32 mouse cellular contexts compared by ENCODE assay signal in genomic region chr7:100104677-100105076, GRCm38 (mm10). TPM values are rescaled to one million over a fixed set of nuclear protein-coding genes. Genes with fewer than 3 reads are reported as not detected.
"Had no signal": no experiment of that assay in that cellular context is flagged by ENCODE, and none has a peak within 500 bp of the region (broad histone marks: within the 10 kb centered on the region; RNA-seq: fewer than 3 reads in every experiment).

No protein-coding gene starts in this region.

- H3K4me1 ChIP-seq: limb, embryonic 10.5 days; limb, embryonic 12.5 days; limb, embryonic 13.5 days; limb, embryonic 15.5 days; lung, embryonic 15.5 days; midbrain, embryonic 10.5 days; midbrain, embryonic 12.5 days; midbrain, embryonic 13.5 days; midbrain, embryonic 15.5 days had no signal

- H3K9me3 ChIP-seq: limb, embryonic 10.5 days; limb, embryonic 12.5 days; limb, embryonic 13.5 days; limb, embryonic 15.5 days; liver, embryonic 12.5 days; liver, embryonic 13.5 days; liver, embryonic 15.5 days; lung, embryonic 15.5 days; megakaryocyte, embryonic 14.5 days; midbrain, embryonic 10.5 days; midbrain, embryonic 12.5 days; midbrain, embryonic 13.5 days; midbrain, embryonic 15.5 days had no signal

- H3K4me3 ChIP-seq: limb, embryonic 10.5 days; limb, embryonic 12.5 days; limb, embryonic 13.5 days; limb, embryonic 15.5 days; liver, embryonic 12.5 days; liver, embryonic 13.5 days; liver, embryonic 15.5 days; lung, embryonic 15.5 days; megakaryocyte, embryonic 14.5 days; midbrain, embryonic 10.5 days; midbrain, embryonic 12.5 days; midbrain, embryonic 13.5 days; midbrain, embryonic 15.5 days; myocyte had no signal

- H3K27ac ChIP-seq: limb, embryonic 10.5 days; limb, embryonic 12.5 days; limb, embryonic 13.5 days; limb, embryonic 15.5 days; liver, embryonic 12.5 days; liver, embryonic 13.5 days; liver, embryonic 14.5 days; liver, embryonic 15.5 days; lung, embryonic 15.5 days; macrophage; midbrain, embryonic 10.5 days; midbrain, embryonic 12.5 days; midbrain, embryonic 13.5 days; midbrain, embryonic 15.5 days had no signal

- H3K9ac ChIP-seq: limb, embryonic 12.5 days; limb, embryonic 13.5 days; limb, embryonic 15.5 days; liver, embryonic 12.5 days; liver, embryonic 13.5 days; liver, embryonic 14.5 days; liver, embryonic 15.5 days; liver, postnatal 0 days; lung, embryonic 14.5 days; lung, embryonic 15.5 days; midbrain, embryonic 12.5 days; midbrain, embryonic 13.5 days; midbrain, embryonic 15.5 days had no signal

- ATAC-seq: liver, embryonic 12.5 days; liver, postnatal 0 days; lung, postnatal 0 days; midbrain, embryonic 13.5 days; midbrain, embryonic 15.5 days; midbrain, embryonic 16.5 days had no signal

- DNase-seq: left cerebral cortex, postnatal 4 days; liver; liver, embryonic 13.5 days; liver, postnatal 0 days; lung, adult 18-20 months; lung, adult 2 months; lung, embryonic 14.5 days; lung, postnatal 10 days; lung, postnatal 14 days; lung, postnatal 36 days; lung, postnatal 4 days; midbrain, embryonic 14.5 days had no signal

- H3K4me2 ChIP-seq: limb, embryonic 12.5 days; limb, embryonic 13.5 days; limb, embryonic 15.5 days; liver, embryonic 11.5 days; liver, embryonic 12.5 days; liver, embryonic 13.5 days; liver, embryonic 15.5 days; lung, embryonic 14.5 days; lung, embryonic 15.5 days; midbrain, embryonic 11.5 days; midbrain, embryonic 12.5 days; midbrain, embryonic 13.5 days; midbrain, embryonic 15.5 days had no signal

- H3K27me3 ChIP-seq: limb, embryonic 12.5 days; limb, embryonic 13.5 days; limb, embryonic 15.5 days; liver, embryonic 12.5 days; liver, embryonic 13.5 days; liver, embryonic 15.5 days; lung, embryonic 15.5 days; megakaryocyte, embryonic 14.5 days; midbrain, embryonic 12.5 days; midbrain, embryonic 13.5 days; midbrain, embryonic 15.5 days had no signal

RNA-seq across cellular contexts. Expression of gene Lipt2, which starts 54.4 kb away (rescaled TPM):
- total RNA-seq: monocyte, adult 5-6 weeks had no signal
